Mouse (Mus musculus): ENCODE data around the gene Armc9.

The Armc9 gene

GRCm38 (mm10) chr1:86285295-86285694 is 130.7 kb downstream of the Armc9 start:
- DNase-seq: no peak

- DNase-seq: no peak
Observed at GRCm38 (mm10) chr1:86287473-86287872, 132.9 kb downstream of the Armc9 start.

GRCm38 (mm10) chr1:86290452-86290851 is 135.9 kb downstream of the Armc9 start:
- DNase-seq: no peak

DNA sequence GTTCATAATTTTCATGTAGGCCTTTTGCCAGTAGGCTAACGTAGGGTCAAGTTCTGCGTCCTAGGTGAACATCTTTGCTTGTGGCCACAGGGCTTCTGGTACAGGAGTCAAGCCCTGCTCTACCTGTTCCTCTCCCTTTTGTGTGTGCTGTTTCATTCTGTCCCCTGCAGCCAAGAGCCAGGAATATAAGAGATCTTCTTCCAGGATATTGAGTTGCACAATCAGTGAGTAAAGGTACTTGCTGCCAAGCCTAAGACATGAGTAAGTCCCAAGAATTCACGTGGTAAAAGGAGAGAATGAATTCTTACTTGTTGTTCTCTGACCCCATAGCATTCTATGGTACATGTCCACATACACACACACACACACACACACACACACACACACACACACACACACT is 138.5 kb downstream of the Armc9 start:
- DNase-seq: no peak

DNA sequence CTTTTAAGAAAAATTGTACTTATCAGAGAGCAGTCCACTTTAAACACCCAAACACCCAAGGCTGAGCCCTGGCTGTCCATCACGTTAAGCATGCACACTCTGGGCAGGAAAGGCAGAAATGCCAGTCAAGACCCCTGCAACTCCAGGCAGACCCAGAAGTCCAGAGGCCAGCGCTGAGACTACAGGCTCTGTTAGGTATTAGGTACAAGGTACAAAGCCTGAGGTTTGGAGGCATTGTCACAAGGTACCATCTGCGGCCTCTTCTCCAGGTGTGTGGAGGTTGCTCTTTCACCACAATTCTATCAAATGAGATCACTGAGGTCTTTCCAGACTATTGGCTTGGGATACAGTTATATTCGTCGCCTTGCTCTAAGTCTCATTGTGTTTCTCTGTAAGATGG is 139.3 kb downstream of the Armc9 start:
- no peak for DNase-seq

- no peak for DNase-seq
Observed at GRCm38 (mm10) chr1:86294472-86294871, 139.9 kb downstream of the Armc9 start.

GRCm38 (mm10) chr1:86300093-86300492 is 145.5 kb downstream of the Armc9 start:
- no peak for DNase-seq

GRCm38 (mm10) chr1:86300731-86301130 is 146.2 kb downstream of the Armc9 start:
- no peak for DNase-seq

- peak; percentile 43 to 62 for DNase-seq
Observed at GRCm38 (mm10) chr1:86301221-86302091, 146.9 kb downstream of the Armc9 start.

GRCm38 (mm10) chr1:86302532-86302931 is 148.0 kb downstream of the Armc9 start, which contains the start of gene B3gnt7:
Gene B3gnt7, plus strand, starts transcription at chr1:86302832.
- no peak for DNase-seq

DNA sequence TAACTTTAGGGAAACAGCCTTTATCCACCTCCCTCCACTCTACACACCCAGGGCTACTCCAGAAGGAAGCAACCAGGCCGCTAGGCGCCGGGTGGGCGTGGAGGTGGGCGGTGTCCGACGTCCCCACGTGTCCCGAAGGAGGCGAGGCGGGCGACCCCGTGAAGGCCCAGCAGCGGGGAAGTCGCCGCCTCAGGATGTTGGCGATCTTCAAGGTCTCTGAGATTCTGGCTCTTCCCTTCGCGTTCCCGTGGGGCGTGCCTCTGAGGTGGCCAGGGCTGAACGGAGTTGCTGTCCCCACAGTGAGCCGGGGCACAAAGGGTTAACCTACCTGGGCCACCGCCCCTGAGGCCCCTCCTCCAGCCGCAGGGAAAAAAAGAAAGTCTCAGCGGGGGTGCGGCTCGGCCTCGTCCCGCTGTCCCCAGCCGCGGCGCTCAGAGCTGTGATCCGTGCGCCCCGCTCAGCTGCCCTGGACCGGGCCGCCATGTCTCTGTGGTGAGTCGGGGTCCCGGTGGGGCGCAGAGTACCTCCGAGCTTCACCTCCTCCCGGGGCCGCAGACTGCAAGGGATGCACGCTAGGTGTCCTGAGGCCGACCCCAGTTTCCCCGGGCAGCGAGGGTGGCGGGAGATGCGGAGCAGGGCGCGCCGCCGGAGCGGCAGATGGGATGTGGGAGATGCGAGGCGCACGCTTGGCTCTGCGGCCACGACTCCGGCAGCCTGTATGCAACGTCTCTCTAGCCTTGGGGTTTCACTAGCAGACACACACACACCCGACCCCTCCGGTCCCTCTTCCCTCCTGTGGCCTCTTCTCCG is 148.7 kb downstream of the Armc9 start:
- DNase-seq: peak; percentile 17 to 31

DNA sequence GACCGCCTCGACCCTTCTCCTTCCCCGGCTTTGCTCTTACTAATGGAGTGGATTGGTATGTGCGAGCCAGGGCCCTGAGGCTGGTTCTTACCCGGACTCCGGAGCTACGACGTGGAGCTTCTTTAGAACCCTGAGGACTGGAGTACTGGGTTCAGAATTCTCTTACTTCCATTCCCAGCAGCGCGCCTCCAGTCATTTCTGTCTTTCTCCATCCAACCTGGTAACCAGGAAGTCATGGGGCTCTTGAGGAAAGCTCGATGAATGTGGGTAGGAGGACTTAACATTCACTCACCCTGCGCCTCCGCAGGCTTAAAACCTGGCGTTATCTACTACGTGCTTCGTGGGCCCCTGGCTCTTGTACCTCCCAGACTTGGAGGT is 149.3 kb downstream of the Armc9 start:
- no peak for DNase-seq

DNA sequence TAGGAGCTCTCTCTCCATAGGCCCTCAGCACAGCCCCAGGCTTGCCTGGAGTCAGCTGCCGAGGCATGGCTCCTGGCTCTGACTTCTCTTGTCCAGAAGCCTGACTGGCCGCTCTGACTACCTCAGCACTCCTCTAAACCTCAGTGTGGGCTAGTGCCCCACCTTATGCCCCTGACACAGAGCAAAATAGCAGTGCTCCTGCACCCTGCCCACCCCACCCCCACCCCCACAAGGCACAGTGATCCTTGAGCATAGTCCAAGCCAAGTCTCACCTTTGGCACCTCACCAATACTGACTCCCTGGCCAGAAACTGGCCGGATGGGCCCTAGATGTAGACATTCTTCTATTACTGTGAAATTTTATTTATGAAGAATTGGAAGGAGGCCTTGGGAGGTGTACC is 152.1 kb downstream of the Armc9 start:
- DNase-seq: no peak

DNA sequence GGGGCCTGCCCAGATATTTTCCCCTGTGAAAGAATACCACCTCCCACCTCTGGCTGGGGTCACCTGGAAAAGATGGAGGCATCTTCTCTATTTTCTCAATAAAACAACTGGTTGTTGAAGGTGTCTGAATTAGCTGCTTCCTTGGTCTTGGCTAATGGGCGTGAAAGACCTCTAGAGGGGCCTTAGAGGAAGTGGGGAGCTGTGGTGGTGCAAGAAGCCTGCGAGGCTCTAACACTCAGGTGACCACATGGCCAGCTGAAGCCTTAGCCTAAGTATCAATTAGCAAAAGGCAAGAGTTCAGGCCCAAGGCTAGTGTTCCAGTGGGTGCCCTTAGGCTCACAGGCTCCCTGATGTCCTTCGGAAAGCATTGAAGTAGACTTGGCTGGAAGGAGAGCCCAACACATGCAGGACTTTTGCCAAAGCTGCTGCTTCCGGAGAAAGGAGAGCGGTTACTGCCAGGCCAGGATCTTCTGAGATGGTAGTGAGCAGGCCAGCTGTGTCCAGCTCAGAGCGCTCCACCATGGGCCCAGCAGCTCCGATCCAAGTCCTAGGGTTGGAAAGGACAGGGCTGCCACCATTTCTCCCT is 152.7 kb downstream of the Armc9 start:
- DNase-seq: no peak

DNA sequence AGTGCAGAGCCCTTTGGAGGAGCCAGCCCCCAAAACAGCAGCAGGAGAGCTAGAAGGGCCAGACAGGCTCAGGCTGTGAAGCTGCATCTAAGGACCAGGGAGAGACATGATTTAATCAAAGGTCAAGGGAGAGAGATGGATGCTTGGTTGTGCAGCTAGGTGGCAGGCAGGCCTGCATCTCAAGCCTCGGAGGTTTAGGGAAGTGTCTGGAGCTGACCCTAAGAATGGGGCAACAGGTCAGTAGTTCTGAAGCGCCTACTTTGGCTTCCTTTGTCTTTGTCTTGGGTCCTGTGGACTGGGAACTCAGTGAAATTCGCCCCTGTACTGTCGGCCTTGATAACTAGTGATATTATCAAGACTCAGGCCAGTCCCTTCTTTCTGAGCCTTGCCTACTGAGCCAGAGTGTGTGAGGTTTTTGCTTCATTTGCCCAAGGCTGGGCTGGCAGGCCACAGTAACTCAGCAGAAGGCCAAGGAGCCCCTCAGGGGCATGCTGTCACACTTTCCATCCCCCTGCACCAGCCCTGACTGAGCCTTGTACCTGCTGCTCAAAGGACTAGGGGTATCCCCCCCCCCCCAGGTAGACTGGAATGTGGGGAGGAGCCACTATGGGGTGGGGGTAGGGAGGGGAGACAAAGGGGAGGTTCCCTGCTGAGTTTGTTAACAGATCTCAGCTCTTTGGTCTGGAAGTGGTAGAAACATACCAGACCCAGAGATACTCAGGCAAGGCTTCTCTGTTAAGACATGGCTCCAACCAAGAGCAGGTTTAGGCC is 153.5 kb downstream of the Armc9 start:
- DNase-seq: no peak

DNA sequence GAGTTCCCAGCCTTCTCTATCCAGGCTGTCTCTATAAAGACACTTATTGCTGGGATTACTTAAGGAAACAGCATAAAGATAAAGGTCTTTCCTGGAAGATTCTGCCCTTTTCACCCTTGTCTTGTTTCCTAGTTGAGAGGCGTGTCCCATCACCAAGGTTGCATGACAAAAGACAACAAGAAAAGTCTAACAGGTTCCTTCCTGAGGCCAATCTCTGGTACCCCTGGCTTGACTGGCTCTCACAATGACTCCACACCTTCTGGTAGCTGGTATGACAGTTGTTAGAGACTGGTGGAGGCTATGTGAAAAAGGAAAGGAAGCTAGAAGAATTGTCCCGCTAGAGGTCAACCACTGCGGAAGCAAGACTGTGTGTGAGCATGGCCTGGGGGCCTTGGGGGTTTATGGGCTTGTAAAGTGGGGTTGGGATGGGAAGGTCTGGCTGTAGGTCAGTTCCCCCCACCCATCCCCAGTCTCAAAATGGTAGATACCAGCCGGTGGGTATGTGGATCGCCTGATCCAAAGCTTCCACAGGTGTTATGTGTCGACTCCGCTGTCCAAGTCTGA is 154.8 kb downstream of the Armc9 start:
- no peak for DNase-seq

DNA sequence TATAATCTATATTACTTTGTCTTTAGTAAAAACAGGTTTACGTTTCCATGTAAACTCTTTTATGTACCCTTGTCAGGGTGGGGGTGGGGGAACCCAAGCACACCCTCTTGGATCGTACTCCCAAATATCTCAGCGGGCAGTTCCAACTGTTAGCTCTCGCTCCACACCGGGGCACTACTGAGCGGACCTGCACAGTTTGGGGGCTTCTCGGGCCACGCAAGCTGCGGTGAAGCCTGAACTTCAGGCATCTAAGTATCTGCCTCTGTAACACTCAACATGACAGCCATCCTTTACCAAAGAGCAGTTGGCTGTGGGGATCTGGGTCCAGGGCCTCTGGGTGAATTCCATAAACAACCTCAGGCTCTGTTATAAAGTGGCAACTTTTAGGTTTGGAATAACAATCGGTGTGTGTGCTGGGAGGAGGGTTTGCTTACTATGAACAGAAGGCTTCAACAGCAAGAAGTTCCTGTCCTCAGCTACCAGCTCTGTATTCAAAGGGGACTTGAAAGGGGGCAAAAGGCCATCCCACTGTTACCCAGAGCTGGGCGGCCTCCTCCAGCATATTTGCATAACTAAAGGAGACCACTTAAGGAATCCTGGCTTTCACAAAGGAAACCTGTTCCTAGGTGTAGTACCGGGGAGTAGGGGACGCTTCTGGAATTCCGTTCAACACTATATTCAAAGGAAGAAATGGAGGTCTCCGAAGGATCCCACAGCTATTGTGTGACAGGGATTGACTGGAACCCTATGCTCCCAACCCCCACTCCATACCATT is 156.1 kb downstream of the Armc9 start:
- DNase-seq: no peak

GRCm38 (mm10) chr1:86311467-86312005 is 157.0 kb downstream of the Armc9 start:
- no peak for DNase-seq

DNA sequence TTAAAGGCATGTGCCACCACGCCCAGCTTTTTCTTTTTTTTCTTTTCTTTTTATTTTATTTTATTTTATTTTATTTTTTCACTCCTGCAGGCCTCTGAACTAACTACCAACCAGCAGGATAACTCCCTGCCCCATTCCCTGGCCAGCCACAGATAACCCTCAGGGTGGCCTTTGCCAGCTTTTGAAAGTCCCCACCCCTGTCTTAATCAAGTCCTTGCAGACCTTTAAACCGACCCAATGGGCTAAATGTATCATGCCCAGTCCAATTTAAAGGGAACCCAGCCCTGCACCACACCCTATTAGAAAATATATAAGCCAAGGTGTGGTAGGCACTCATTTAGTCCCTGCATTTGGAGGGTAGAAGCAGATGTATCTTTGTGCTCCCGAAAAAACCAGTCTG is 157.7 kb downstream of the Armc9 start:
- DNase-seq: no peak

DNA sequence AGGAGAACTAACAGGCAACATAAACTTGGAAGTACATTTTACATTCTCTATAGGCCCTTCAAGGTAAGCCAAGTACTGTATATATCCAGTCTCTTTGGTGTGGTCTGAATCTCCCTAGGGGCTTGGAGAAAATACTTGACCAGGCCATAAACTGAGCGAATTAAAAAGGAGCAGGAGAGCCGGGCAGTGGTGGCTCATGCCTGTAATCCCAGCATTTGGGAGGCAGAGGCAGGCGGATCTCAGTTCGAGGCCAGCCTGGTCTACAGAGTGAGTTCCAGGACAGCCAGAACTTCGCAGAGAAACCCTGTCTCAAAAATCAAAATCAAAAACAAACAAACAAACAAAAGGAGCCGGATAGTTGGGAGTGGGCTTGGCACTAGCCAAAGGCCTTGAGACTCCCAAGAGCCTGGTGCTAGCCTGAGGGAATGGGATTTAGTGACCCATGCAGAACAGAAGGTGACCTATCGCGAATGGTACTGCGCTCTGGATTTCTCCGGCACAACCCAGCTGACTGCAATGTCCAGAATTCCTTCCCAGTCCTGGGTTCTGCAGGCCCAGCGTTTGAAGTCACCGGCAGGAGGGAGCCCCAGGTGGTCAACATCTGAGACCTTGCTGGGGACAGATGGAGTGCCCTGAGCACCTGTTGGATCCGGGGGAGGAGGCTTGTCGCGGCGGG is 158.7 kb downstream of the Armc9 start:
- no peak for DNase-seq

GRCm38 (mm10) chr1:86313772-86314125 is 159.2 kb downstream of the Armc9 start:
- peak in 1 of 2 experiments; percentile 17 for DNase-seq

Data from thymus, adult 18-20 months (tissue).